Mouse (Mus musculus): ENCODE data around the gene Galnt17. TPM values are rescaled to one million over a fixed set of nuclear protein-coding genes. Genes with fewer than 3 reads are reported as not detected.
A peak's percentile ranks its signal among the peaks of the same experiment; 100 is the strongest.

Galnt17 gene
- total and polyA plus RNA-seq, 2 experiments from 2014 or later: 4.8 to 16.7 TPM

GRCm38 (mm10) chr5:131119896-131120295 lies 188.4 kb downstream of the Galnt17 start:
- Histone ChIP-seq H3K36me3 (ENCODE audit: insufficient read depth, low read length) (no peaks in the 10 kb centered on the region), H3K9me3 (ENCODE audit: low read length) (no peaks in the 10 kb centered on the region), H3K27ac (ENCODE audit: low read depth, low read length) (no peak overlapping the region), H3K4me3 (ENCODE audit: low read depth, low read length) (no peak overlapping the region), H3K4me1 (ENCODE audit: insufficient read depth, low read length) (no peaks in the 10 kb centered on the region; the same call in 1 of the 2 replicates), H3K9ac (replicated peaks; ENCODE audit: low read length, poor library complexity, severe bottlenecking) (no peak overlapping the region), H3K4me2 (ENCODE audit: low read depth, low read length, poor library complexity, severe bottlenecking) (no peak overlapping the region), H3K27me3 (ENCODE audit: insufficient read depth, low read length) (no peaks in the 10 kb centered on the region)
- 74% methylated on average over 4 of the region's 4 CpGs for whole genome bisulfite sequencing
- no peak for ATAC-seq (ENCODE audit: low FRiP score)
- TF ChIP-seq CTCF (IDR thresholded peaks at IDR 0.05): no peak
- no peak for DNase-seq (ENCODE audit: low spot score)

GRCm38 (mm10) chr5:131117391-131118040 lies 190.8 kb downstream of the Galnt17 start:
- no peak overlapping the region for H3K4me2 ChIP-seq (ENCODE audit: low read depth, low read length, poor library complexity, severe bottlenecking)
- no peaks in the 10 kb centered on the region; the same call in 1 of the 2 replicates for H3K4me1 ChIP-seq (ENCODE audit: insufficient read depth, low read length)
- H3K36me3 ChIP-seq (ENCODE audit: insufficient read depth, low read length): no peaks in the 10 kb centered on the region
- no peak overlapping the region for H3K27ac ChIP-seq (ENCODE audit: low read depth, low read length)
- H3K4me3 ChIP-seq (ENCODE audit: low read depth, low read length): no peak overlapping the region
- no peak for TF ChIP-seq CTCF (IDR thresholded peaks at IDR 0.05)
- H3K9me3 ChIP-seq (ENCODE audit: low read length): no peaks in the 10 kb centered on the region
- no peak for ATAC-seq (ENCODE audit: low FRiP score)
- H3K27me3 ChIP-seq (ENCODE audit: insufficient read depth, low read length): no peaks in the 10 kb centered on the region
- H3K9ac ChIP-seq (replicated peaks; ENCODE audit: low read length, poor library complexity, severe bottlenecking): no peak overlapping the region
- WGBS: 88% methylated on average over 5 of the region's 5 CpGs
- no peak for DNase-seq (ENCODE audit: low spot score)

DNA sequence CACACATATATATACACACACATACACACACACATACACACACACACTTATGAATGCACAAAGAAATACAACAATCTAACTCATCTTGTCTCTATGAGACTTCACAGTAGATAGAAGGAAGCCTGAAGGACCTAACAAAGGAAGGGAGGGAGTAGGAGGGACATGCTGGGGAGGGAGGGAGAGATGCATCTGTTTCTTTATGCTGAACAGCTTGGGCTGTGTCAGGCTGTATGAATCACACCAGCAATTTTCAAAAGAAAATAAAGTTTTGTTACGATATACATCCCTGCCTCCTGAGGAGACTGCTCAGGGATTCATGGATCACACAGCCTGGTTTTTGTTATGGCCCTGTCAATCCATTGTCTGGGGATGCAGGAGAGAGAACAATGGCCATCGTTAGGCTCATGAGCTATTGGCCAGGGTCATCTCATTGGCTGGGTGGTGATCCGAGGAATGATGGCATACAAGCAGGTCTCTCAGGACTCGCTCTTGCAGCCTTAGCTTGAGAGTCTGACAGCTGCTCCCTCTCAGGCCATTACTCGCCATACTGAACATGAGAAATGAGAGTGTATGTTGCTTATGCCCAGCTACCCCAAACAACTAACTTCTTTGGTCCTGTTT lies 194.3 kb downstream of the Galnt17 start:
- H3K4me3 ChIP-seq (ENCODE audit: low read depth, low read length): no peak overlapping the region
- H3K4me1 ChIP-seq (ENCODE audit: insufficient read depth, low read length): no peaks in the 10 kb centered on the region
- H3K36me3 ChIP-seq (ENCODE audit: insufficient read depth, low read length): peaks cover 5% of the 10 kb centered on the region; the same call in 1 of the 2 replicates
- no peaks in the 10 kb centered on the region for H3K9me3 ChIP-seq (ENCODE audit: low read length)
- TF ChIP-seq CTCF (IDR thresholded peaks at IDR 0.05): no peak
- H3K27ac ChIP-seq (ENCODE audit: low read depth, low read length): no peak overlapping the region
- DNase-seq (ENCODE audit: low spot score) (no peak), ATAC-seq (ENCODE audit: low FRiP score) (no peak)
- no peaks in the 10 kb centered on the region for H3K27me3 ChIP-seq (ENCODE audit: insufficient read depth, low read length)
- WGBS: 57% methylated on average over 5 of the region's 5 CpGs
- no peak overlapping the region for H3K4me2 ChIP-seq (ENCODE audit: low read depth, low read length, poor library complexity, severe bottlenecking)
- no peak overlapping the region for H3K9ac ChIP-seq (replicated peaks; ENCODE audit: low read length, poor library complexity, severe bottlenecking)

DNA sequence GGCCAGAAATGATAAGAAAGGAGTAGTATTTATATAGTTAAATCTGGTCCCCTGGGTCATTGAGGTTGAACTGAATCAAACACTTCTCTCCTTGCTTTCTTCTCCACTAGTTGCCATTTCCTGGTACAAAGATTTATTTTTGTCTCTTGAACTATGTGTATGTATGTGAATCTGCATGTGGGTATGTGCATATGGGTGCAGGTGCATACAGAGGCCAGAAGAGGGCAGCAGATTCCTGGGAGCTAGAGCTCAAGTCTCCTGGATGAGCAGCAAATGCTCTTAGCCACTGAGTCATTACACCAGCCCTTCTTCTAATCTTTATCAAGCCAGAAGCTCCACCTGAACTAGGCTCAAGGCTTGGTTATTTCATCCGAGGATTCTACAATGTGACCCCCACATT lies 201.1 kb downstream of the Galnt17 start:
- Histone ChIP-seq H3K9ac (replicated peaks; ENCODE audit: low read length, poor library complexity, severe bottlenecking) (no peak overlapping the region), H3K9me3 (ENCODE audit: low read length) (no peaks in the 10 kb centered on the region), H3K4me2 (ENCODE audit: low read depth, low read length, poor library complexity, severe bottlenecking) (no peak overlapping the region), H3K4me1 (ENCODE audit: insufficient read depth, low read length) (no peaks in the 10 kb centered on the region), H3K4me3 (ENCODE audit: low read depth, low read length) (no peak overlapping the region), H3K27ac (ENCODE audit: low read depth, low read length) (no peak overlapping the region), H3K36me3 (ENCODE audit: insufficient read depth, low read length) (peaks cover 5% of the 10 kb centered on the region; the same call in 1 of the 2 replicates), H3K27me3 (ENCODE audit: insufficient read depth, low read length) (no peaks in the 10 kb centered on the region)
- TF ChIP-seq CTCF (IDR thresholded peaks at IDR 0.05): peak; percentile 37; the same call in 1 of the 2 replicates
- 90% methylated on average over 1 of the region's 1 CpGs for WGBS
- DNase-seq (ENCODE audit: low spot score) (no peak), ATAC-seq (ENCODE audit: low FRiP score) (no peak)

DNA sequence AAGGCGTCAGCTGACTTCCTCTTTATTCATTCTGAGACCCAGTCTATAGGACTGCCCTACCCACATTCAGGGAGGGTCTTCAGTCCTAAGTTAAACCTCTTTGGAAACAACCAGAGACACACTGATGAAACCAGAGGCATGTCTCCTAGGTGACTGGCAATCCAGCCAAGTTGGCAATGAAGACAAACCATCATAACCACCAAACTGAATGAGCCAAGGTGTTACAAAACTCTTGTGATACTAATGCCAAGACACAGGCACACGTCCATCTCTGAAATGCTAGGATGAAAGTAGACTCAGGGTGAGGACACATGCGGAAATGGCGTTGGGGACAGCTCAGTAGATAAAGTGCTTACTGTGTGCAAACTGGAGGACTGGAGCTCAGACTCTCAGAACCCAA lies 211.5 kb downstream of the Galnt17 start:
- Histone ChIP-seq H3K36me3 (ENCODE audit: insufficient read depth, low read length) (no peaks in the 10 kb centered on the region), H3K9ac (replicated peaks; ENCODE audit: low read length, poor library complexity, severe bottlenecking) (no peak overlapping the region), H3K4me3 (ENCODE audit: low read depth, low read length) (no peak overlapping the region), H3K9me3 (ENCODE audit: low read length) (no peaks in the 10 kb centered on the region), H3K27me3 (ENCODE audit: insufficient read depth, low read length) (no peaks in the 10 kb centered on the region), H3K4me1 (ENCODE audit: insufficient read depth, low read length) (no peaks in the 10 kb centered on the region), H3K27ac (ENCODE audit: low read depth, low read length) (no peak overlapping the region), H3K4me2 (ENCODE audit: low read depth, low read length, poor library complexity, severe bottlenecking) (no peak overlapping the region)
- ATAC-seq (ENCODE audit: low FRiP score): no peak
- no peak for DNase-seq (ENCODE audit: low spot score)
- WGBS: 83% methylated on average over 4 of the region's 4 CpGs
- no peak for TF ChIP-seq CTCF (IDR thresholded peaks at IDR 0.05)

DNA sequence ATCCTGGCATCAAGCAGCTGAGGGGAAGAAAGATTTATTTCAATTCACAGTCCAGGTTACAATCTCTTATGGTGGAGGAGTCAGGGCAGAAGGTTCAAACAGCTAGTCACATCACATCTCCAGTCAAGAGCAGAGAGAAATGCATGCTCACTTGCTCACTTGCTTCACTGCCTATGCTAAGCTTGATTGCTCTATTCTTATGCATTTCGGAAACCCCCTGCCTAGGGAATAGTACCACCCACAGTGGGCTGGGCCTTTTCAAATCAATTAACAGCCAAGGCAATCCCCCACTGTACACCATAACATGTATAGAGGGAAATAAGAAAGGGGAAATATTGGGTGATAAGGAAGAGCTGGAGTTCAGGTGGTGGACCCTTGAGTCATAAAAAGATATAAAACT lies 212.7 kb downstream of the Galnt17 start:
- ATAC-seq (ENCODE audit: low FRiP score) (no peak), DNase-seq (ENCODE audit: low spot score) (no peak)
- Histone ChIP-seq H3K4me1 (ENCODE audit: insufficient read depth, low read length) (no peaks in the 10 kb centered on the region), H3K36me3 (ENCODE audit: insufficient read depth, low read length) (no peaks in the 10 kb centered on the region), H3K27me3 (ENCODE audit: insufficient read depth, low read length) (no peaks in the 10 kb centered on the region), H3K4me2 (ENCODE audit: low read depth, low read length, poor library complexity, severe bottlenecking) (no peak overlapping the region), H3K4me3 (ENCODE audit: low read depth, low read length) (no peak overlapping the region), H3K9ac (replicated peaks; ENCODE audit: low read length, poor library complexity, severe bottlenecking) (no peak overlapping the region), H3K27ac (ENCODE audit: low read depth, low read length) (no peak overlapping the region), H3K9me3 (ENCODE audit: low read length) (no peaks in the 10 kb centered on the region)
- TF ChIP-seq CTCF (IDR thresholded peaks at IDR 0.05): no peak
- 95% methylated on average over 1 of the region's 1 CpGs for WGBS
